Mouse (Mus musculus): ENCODE results near the gene Ndufa6.
A peak's percentile ranks its signal among the peaks of the same experiment; 100 is the strongest.

- TF ChIP-seq POLR2A (IDR thresholded peaks at IDR 0.05; ENCODE audit: extremely low read depth, insufficient read depth, low read length) (peak; percentile 33; the same call in 1 of the 2 replicates), CTCF (IDR thresholded peaks at IDR 0.05; ENCODE audit: extremely low read depth, insufficient read depth, low read length) (no peak)
Measured at GRCm38 (mm10) chr15:82338593-82339112, 15.5 kb downstream of the Ndufa6 start, which contains the start of the genes Naga, Pheta2 and Smdt1.

Measured in cortical plate, adult 2 months (tissue).